ENCODE assay signal across 1 mouse cellular context in genomic region chr11:50847047-50847446, GRCm38 (mm10).
TF ChIP-seq lines count a peak whose summit lies in the region.

No protein-coding gene starts in this region.

TF ChIP-seq in MEL, 35 proteins besides CTCF, POLR2A, EP300 and RAD21 (continued from another document):
- TF ChIP-seq SIN3A (IDR thresholded peaks at IDR 0.05; ENCODE audit: low read length): no peak
- no peak for TF ChIP-seq MAFK (IDR thresholded peaks at IDR 0.05; ENCODE audit: borderline replicate concordance, low read depth, low read length)
- no peak for TF ChIP-seq ZNF384 (IDR thresholded peaks at IDR 0.05; ENCODE audit: low read depth, low read length)
- TF ChIP-seq NELFE (IDR thresholded peaks at IDR 0.05; ENCODE audit: low read depth, low read length): no peak
- no peak for TF ChIP-seq MYB (IDR thresholded peaks at IDR 0.05; ENCODE audit: low read depth, low read length)
- TF ChIP-seq ZMIZ1 (IDR thresholded peaks at IDR 0.05; ENCODE audit: low read depth, low read length): no peak
- TF ChIP-seq UBTF (IDR thresholded peaks at IDR 0.05; ENCODE audit: borderline replicate concordance, insufficient read depth, low read depth, low read length): no peak
- no peak for TF ChIP-seq ELF1 (IDR thresholded peaks at IDR 0.05; ENCODE audit: low read depth, low read length)
